Mouse (Mus musculus) neural tube, embryonic 14.5 days (tissue): ENCODE measurements around the gene Smarca2. TPM values are rescaled to one million over a fixed set of nuclear protein-coding genes. Genes with fewer than 3 reads are reported as not detected.

Source experiments
- ATAC-seq: fragments of 200-750 bp; cut with Nextera tagmentation; 2 replicates; pipeline ENCODE4 v1.8.0; 2017; ENCODE audit warnings: low read depth, mild to moderate bottlenecking, moderate TSS enrichment, moderate library complexity
- H3K27ac ChIP-seq: fragments of 300-500 bp; sonication (generic); 2 replicates; pipeline ENCODE4 v1.5.1; 2014; ENCODE audit warnings: low read depth, mild to moderate bottlenecking, control low read depth, low read length, moderate library complexity, mixed read lengths
- H3K27me3 ChIP-seq: fragments of 300-500 bp; sonication (generic); 2 replicates; pipeline ENCODE4 v1.6.1; 2014; ENCODE audit warnings: low read length; ENCODE audit not compliant: control insufficient read depth, insufficient read depth
- H3K36me3 ChIP-seq: fragments of 300-500 bp; sonication (generic); 2 replicates; pipeline ENCODE4 v1.6.1; 2014; ENCODE audit warnings: low read length, mixed read lengths; ENCODE audit not compliant: control insufficient read depth, insufficient read depth
- H3K4me1 ChIP-seq: fragments of 300-500 bp; sonication (generic); 2 replicates; pipeline ENCODE4 v1.6.1; 2014; ENCODE audit warnings: low read length; ENCODE audit not compliant: control insufficient read depth, insufficient read depth
- H3K4me2 ChIP-seq: fragments of 300-500 bp; sonication (generic); 2 replicates; pipeline ENCODE4 v1.6.1; 2014; ENCODE audit warnings: mild to moderate bottlenecking, low read depth, low read length, control low read depth
- H3K4me3 ChIP-seq: fragments of 300-500 bp; sonication (generic); 2 replicates; pipeline ENCODE4 v1.5.1; 2014; ENCODE audit warnings: low read depth, low read length, control low read depth, mixed read lengths
- H3K9ac ChIP-seq: fragments of 300-500 bp; sonication (generic); replicated peaks from 2 replicates; pipeline ENCODE4 v1.6.1; 2014; ENCODE audit warnings: low read depth, mild to moderate bottlenecking, control low read depth, low read length, mixed read lengths
- H3K9me3 ChIP-seq: fragments of 300-500 bp; sonication (generic); 2 replicates; pipeline ENCODE4 v1.6.1; 2016; ENCODE audit warnings: low read length; ENCODE audit not compliant: control insufficient read depth
- WGBS: fragments of 180-500 bp; shearing (Covaris S2); extraction: QIAGEN DNeasy Blood & Tissue Kit; methylation state at CpG from one replicate; pipeline ENCODE4 v1.1.7; 2014; 5-methylcytosine and 5-hydroxymethylcytosine counted together
- polyA plus RNA-seq: library from polyadenylated mRNA; unstranded; fragments of >200 nt; fragmentation: Nextera tagmentation; extraction: Ambion mirVana; gene quantifications from 2 replicates; pipeline ENCODE4 v1.2.1, GENCODE M21; 2014

Gene Smarca2
- polyA plus RNA-seq, 1 experiment from 2014 or later, result 128 TPM

GRCm38 (mm10) chr19:26601459-26601858 lies 3.4 kb upstream of the Smarca2 start:
- H3K36me3 ChIP-seq, result no peaks in the 10 kb centered on the region
- no peak overlapping the region for H3K27ac ChIP-seq
- no peak overlapping the region for H3K4me2 ChIP-seq
- no peak overlapping the region for H3K4me3 ChIP-seq
- no peaks in the 10 kb centered on the region for H3K9me3 ChIP-seq
- H3K9ac ChIP-seq, result no peak overlapping the region
- no peaks in the 10 kb centered on the region for H3K4me1 ChIP-seq
- no peak for ATAC-seq
- H3K27me3 ChIP-seq, result no peaks in the 10 kb centered on the region
- WGBS, result 75% methylated on average over 4 of the region's 4 CpGs

- 42% methylated on average over 2 of the region's 2 CpGs for WGBS
- Histone ChIP-seq H3K36me3 (no peaks in the 10 kb centered on the region), H3K4me3 (no peak overlapping the region; the same call in 1 of the 2 replicates), H3K9ac (no peak overlapping the region), H3K4me2 (peak overlapping the region; percentile 98), H3K9me3 (no peaks in the 10 kb centered on the region), H3K27ac (no peak overlapping the region), H3K27me3 (peaks cover 4% of the 10 kb centered on the region; the same call in 1 of the 2 replicates), H3K4me1 (peaks cover 8% of the 10 kb centered on the region)
- no peak for ATAC-seq
These were observed 1.5 kb upstream of the Smarca2 start for GRCm38 (mm10) chr19:26603296-26603860.

- H3K4me1 ChIP-seq, result peaks cover 8% of the 10 kb centered on the region
- H3K36me3 ChIP-seq, result no peaks in the 10 kb centered on the region
- H3K4me2 ChIP-seq, result peak overlapping the region; percentile 98
- 1% methylated on average over 36 of the region's 36 CpGs for WGBS
- no peaks in the 10 kb centered on the region for H3K9me3 ChIP-seq
- peak overlapping the region; percentile 81 for H3K4me3 ChIP-seq
- peak overlapping the region; percentile 92 for H3K27ac ChIP-seq
- peaks cover 4% of the 10 kb centered on the region; the same call in 1 of the 2 replicates for H3K27me3 ChIP-seq
- H3K9ac ChIP-seq, result peak overlapping the region; percentile 72
- ATAC-seq, result peak; percentile 69
These were observed 720 bp upstream of the Smarca2 start for GRCm38 (mm10) chr19:26603906-26604754.

GRCm38 (mm10) chr19:26605438-26606320 lies 829 bp downstream of the Smarca2 start:
- peaks cover 10% of the 10 kb centered on the region for H3K27me3 ChIP-seq
- peak overlapping the region; percentile 72 for H3K9ac ChIP-seq
- ATAC-seq, result no peak
- H3K36me3 ChIP-seq, result no peaks in the 10 kb centered on the region
- H3K4me2 ChIP-seq, result peak overlapping the region; percentile 98
- H3K4me3 ChIP-seq, result peak overlapping the region; percentile 81
- H3K27ac ChIP-seq, result peak overlapping the region; percentile 92
- H3K9me3 ChIP-seq, result no peaks in the 10 kb centered on the region
- WGBS, result under 1% methylated on average over 44 of the region's 44 CpGs
- peaks cover 8% of the 10 kb centered on the region for H3K4me1 ChIP-seq

GRCm38 (mm10) chr19:26606321-26607155 lies 1.7 kb downstream of the Smarca2 start:
- Histone ChIP-seq H3K36me3 (no peaks in the 10 kb centered on the region), H3K27me3 (peaks cover 10% of the 10 kb centered on the region), H3K9ac (peak overlapping the region; percentile 72), H3K27ac (peak overlapping the region; percentile 92), H3K4me2 (peak overlapping the region; percentile 98), H3K4me1 (peaks cover 8% of the 10 kb centered on the region), H3K4me3 (peak overlapping the region; percentile 81), H3K9me3 (no peaks in the 10 kb centered on the region)
- WGBS, result under 1% methylated on average over 59 of the region's 63 CpGs
- peak; percentile 23 for ATAC-seq

GRCm38 (mm10) chr19:26607156-26607536 lies 2.3 kb downstream of the Smarca2 start:
- 0% methylated on average over 13 of the region's 56 CpGs for WGBS
- peak; percentile 25; the same call in 1 of the 2 replicates for ATAC-seq

GRCm38 (mm10) chr19:26607551-26608433 lies 2.9 kb downstream of the Smarca2 start:
- Histone ChIP-seq H3K4me3 (peak overlapping the region; percentile 81), H3K9me3 (no peaks in the 10 kb centered on the region), H3K4me1 (peaks cover 8% of the 10 kb centered on the region), H3K36me3 (no peaks in the 10 kb centered on the region), H3K27me3 (peaks cover 10% of the 10 kb centered on the region), H3K4me2 (peak overlapping the region; percentile 98), H3K9ac (peak overlapping the region; percentile 72), H3K27ac (peak overlapping the region; percentile 40; the same call in 1 of the 2 replicates)
- ATAC-seq, result no peak
- WGBS, result under 1% methylated on average over 38 of the region's 39 CpGs

More at GRCm38 (mm10) chr19:26607156-26607536, 2.3 kb downstream of the Smarca2 start:
- no peaks in the 10 kb centered on the region for H3K36me3 ChIP-seq
- peak overlapping the region; percentile 40; the same call in 1 of the 2 replicates for H3K27ac ChIP-seq
- peak overlapping the region; percentile 98 for H3K4me2 ChIP-seq
- H3K4me1 ChIP-seq, result peaks cover 8% of the 10 kb centered on the region
- H3K27me3 ChIP-seq, result peaks cover 10% of the 10 kb centered on the region
- peak overlapping the region; percentile 72 for H3K9ac ChIP-seq
- H3K9me3 ChIP-seq, result no peaks in the 10 kb centered on the region
- peak overlapping the region; percentile 81 for H3K4me3 ChIP-seq
